Mouse (Mus musculus): ENCODE results near the gene Ears2. TPM values are rescaled to one million over a fixed set of nuclear protein-coding genes. Genes with fewer than 3 reads are reported as not detected.
"Not testable (repeated sequence)": the region's sequence is repeated elsewhere in the genome, so short reads cannot be mapped to it uniquely, and the experiment has no call there.

Gene Ears2
- total RNA-seq (2021), result 1 to 10 TPM; 8.3 to 9.0 TPM

- peak; percentile 98 to 99 for DNase-seq (ENCODE audit: low spot score in 2 of 2)
- intact Hi-C loops (cut with DNase I), result loop anchor here (2.0 kb wide), 2 partner anchors 48 to 66 kb away; partner anchors contain the start of genes Dctn5 and Palb2
Observed at GRCm38 (mm10) chr7:122066945-122067516, at the start of gene Ears2, which contains the start of gene Ubfd1. TSS of gene Ears2 (minus strand) at chr7:122067263. TSS of gene Ubfd1 (plus strand) at chr7:122067175.

DNA sequence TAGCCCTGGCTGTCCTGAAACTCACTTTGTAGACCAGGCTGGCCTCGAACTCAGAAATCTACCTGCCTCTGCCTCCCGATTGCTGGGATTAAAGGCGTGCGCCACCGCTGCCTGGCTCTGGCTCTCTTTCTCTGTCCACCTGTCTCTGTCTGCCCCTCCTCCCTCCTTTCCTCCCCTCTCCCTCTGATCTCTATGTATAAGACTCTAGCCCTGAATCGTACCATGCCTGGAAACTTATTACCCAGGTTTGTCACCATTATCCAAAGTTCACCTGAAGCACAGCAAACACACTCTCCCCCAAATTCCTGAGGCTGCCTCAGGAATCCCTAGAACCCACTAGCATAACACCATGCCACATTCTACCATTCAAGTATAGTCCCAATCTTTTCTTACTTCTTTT lies 41.1 kb upstream of the Ears2 start:
- no peak for DNase-seq (ENCODE audit: low spot score in 2 of 2)
- intact Hi-C loops (cut with DNase I), result no loop called here

- peak; percentile 90 to 91 for DNase-seq (ENCODE audit: low spot score in 2 of 2)
- intact Hi-C loops (cut with DNase I), result no loop called here
Observed at GRCm38 (mm10) chr7:122101747-122102244, 34.7 kb upstream of the Ears2 start, which contains the start of gene Ndufab1. TSS of gene Ndufab1 (minus strand) at chr7:122101886.

DNA sequence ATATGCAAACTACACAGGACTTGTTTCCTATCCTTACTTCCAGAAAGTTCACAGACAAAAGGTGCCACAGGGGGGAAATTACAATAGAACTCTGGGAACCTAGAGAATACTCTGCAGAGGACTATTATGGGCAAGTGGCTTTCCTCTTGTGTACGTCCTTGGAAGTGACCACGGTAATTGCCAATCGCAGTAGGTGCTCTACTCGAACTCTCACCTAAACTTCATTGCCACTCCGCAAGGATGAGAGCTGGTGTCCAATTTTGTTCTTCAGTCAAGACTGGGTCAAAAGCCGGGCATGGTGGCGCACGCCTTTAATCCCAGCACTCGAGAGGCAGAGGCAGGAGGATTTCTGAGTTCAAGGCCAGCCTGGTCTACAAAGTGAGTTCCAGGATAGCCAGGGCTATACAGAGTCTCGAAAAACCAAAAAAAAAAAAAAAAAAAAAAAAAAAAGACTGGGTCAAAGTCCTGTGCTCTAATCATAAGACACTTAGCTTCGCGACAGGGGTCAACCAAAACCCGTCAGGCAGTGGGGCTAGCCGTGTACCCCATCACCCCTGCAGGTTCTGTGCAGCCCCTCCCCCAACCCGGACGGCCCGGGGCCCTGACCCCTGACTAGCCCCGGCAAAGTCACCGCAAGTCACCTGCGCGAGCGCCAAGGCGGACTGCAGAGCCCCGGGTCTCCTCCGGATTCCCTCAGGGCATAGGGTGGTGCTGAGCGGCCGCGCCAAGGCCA lies 34.1 kb upstream of the Ears2 start:
- not testable (repeated sequence) for DNase-seq (ENCODE audit: low spot score in 2 of 2)

GRCm38 (mm10) chr7:122099222-122099621 lies 32.2 kb upstream of the Ears2 start:
- DNase-seq (ENCODE audit: low spot score in 2 of 2), result peak; percentile 33 to 47
- intact Hi-C loops (cut with DNase I), result no loop called here

More for the DNA sequence above, 34.1 kb upstream of the Ears2 start:
- intact Hi-C loops (cut with DNase I), result not testable (repeated sequence)

- intact Hi-C loops (cut with DNase I), result no loop called here
- DNase-seq (ENCODE audit: low spot score in 2 of 2), result no peak
Observed at GRCm38 (mm10) chr7:122098009-122098408, 30.9 kb upstream of the Ears2 start.

GRCm38 (mm10) chr7:122094564-122095330 lies 27.7 kb upstream of the Ears2 start:
- no peak for DNase-seq (ENCODE audit: low spot score in 2 of 2)
- intact Hi-C loops (cut with DNase I), result no loop called here

DNA sequence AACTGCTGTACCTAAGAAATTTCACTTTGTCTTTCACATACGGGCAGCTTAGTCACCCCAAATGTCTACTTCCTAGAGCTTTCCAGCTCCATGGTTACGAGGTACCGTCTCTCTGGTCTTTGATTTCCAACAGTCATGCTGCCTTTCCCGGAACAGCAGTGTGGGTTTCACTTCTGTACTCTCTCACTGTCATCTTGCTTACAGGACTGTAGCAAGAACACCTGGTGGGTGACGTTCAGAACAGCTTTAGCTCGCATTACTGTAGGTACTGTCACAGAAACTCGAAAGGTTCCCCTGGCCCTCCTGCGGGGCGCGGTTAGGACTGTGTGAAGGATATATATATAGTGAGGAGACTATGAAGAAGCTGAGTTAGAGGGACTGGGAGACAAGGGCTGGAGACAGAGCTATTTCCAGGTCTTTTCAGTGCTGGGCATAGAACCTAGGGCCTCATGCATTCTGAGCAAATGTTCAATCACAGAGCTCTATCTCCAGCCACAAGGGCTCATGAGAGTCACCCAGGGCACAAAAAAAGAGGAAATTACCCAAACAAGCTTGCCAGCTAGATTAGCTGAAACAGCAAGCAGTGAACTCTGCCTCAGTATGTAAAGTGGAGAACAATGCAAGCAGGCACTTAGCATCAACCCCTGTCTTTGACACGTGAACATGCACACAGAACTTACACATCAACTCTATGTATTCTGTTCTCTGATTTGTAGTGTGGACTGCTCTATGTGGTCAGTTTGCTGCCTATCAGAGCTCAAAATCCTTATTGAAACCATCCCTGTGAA lies 20.3 kb upstream of the Ears2 start:
- intact Hi-C loops (cut with DNase I), result no loop called here
- DNase-seq (ENCODE audit: low spot score in 2 of 2), result peak in 1 of 2 experiments; percentile 10

GRCm38 (mm10) chr7:122081071-122081470 lies 14.0 kb upstream of the Ears2 start:
- intact Hi-C loops (cut with DNase I), result no loop called here
- no peak for DNase-seq (ENCODE audit: low spot score in 2 of 2)

DNA sequence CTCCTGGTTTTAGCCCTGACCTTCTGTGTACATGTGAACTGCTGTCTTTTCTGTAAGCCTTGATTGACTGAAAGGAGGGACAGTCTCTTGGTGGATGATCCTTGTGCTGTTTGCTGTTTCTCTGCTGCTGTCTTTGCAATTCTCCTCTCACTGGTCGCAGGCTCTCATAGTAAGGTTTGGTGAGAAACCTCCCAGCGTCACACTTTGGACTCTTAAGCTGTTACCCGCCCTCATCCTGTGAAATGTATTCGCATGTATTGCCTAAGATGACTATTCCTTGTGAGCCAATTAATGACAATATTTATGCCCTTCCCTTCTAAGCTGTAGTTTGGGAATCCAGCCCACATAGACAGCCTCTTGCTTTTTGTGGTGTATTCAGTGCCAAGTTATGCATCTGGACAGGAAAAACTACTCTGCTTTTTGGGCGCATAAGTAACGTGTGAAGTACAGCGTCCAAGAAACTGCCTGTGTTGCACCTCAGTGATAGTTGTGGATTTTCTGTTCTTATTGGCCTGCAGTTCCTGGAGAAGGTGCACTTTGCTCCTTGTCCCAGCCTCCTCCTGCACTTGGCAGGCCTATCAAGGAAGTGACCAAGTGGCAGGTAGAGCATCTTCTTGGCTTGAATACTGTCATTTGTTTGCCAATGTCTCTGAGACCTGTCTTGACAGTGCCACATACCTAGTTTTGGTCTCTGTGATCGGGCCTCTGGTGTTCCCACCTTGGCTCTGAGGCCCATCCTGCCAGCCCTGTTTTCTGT lies 12.9 kb upstream of the Ears2 start:
- intact Hi-C loops (cut with DNase I), result no loop called here
- peak in 1 of 2 experiments; percentile 19 for DNase-seq (ENCODE audit: low spot score in 2 of 2)

- no peak for DNase-seq (ENCODE audit: low spot score in 2 of 2)
- intact Hi-C loops (cut with DNase I), result no loop called here
Observed at GRCm38 (mm10) chr7:122074374-122074773, 7.3 kb upstream of the Ears2 start.

GRCm38 (mm10) chr7:122067517-122068381 lies 686 bp upstream of the Ears2 start:
- intact Hi-C loops (cut with DNase I), result loop anchor here (2.0 kb wide), 2 partner anchors 49 to 65 kb away; partner anchors contain the start of genes Dctn5 and Palb2
- DNase-seq (ENCODE audit: low spot score in 2 of 2), result peak in 1 of 2 experiments; percentile 28

DNA sequence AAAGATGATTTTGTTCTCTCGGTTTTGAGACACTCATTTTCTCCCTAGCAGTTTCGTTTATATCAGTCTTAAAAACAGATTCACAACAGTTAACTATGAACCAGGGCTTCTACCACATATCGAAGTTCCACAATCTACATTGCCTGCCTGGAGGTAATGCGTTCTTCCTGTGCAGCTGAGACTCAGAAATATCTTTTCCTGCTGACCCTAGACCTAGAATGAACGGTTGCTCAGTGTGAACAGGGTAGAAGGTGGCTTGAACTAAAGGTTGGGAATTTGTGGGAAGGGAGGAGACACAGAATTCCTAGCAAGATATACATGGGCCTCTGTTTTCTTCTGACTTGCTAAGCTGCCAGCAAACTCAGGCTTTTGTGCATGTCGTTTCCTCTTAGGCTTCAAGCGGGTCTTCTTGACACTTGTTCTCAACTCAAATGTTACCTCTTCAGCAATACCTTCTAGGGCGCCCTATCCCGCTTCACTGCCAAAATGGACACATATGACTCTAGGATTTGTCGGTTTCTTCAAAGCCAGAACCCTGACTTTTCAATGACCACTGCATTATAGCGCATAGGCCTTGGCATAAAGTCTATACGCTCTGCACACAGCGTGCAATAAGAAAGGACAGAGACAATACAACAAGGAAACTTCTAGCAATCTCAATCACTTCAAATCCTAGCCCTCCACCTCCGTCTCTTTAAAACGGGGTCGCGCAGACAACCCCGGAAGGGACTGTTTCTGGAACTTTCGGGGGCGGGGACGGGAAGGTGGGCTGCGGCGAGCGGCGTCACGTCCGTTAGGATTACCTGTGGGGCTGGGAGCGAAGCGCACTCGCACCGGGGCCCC lies 740 bp downstream of the Ears2 start:
- DNase-seq (ENCODE audit: low spot score in 2 of 2), result no peak
- intact Hi-C loops (cut with DNase I), result loop anchor here (2.0 kb wide), 2 partner anchors 48 to 66 kb away; partner anchors contain the start of genes Dctn5 and Palb2

- intact Hi-C loops (cut with DNase I), result loop anchor here (2.0 kb wide), 2 partner anchors 47 to 67 kb away; partner anchors contain the start of genes Dctn5 and Palb2
- DNase-seq (ENCODE audit: low spot score in 2 of 2), result peak in 1 of 2 experiments; percentile 9
Observed at GRCm38 (mm10) chr7:122065656-122066055, 1.4 kb downstream of the Ears2 start.

DNA sequence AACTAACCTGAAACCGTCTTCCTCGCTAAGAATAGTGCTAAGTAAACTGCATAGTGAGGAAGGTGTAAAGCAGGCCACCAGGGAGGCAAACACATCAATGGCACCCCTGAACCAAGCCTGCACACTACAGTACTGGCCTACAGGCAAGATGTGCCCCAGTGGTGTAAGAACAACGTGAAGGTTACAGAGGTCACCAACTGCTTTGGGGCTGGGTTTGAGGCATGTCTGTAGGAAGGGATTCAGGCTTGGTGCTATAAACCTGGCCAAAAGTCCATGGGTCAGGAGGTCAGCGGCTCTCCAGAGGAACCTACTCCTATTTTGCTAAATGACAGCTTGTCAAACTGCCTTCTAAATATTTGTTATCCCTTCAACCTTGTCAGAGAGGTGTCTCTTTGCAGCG lies 10.4 kb downstream of the Ears2 start:
- DNase-seq (ENCODE audit: low spot score in 2 of 2), result no peak

GRCm38 (mm10) chr7:122050834-122051233 lies 16.2 kb downstream of the Ears2 start:
- intact Hi-C loops (cut with DNase I), result no loop called here
- no peak for DNase-seq (ENCODE audit: low spot score in 2 of 2)

More for the DNA sequence above, 10.4 kb downstream of the Ears2 start:
- intact Hi-C loops (cut with DNase I), result no loop called here

DNA sequence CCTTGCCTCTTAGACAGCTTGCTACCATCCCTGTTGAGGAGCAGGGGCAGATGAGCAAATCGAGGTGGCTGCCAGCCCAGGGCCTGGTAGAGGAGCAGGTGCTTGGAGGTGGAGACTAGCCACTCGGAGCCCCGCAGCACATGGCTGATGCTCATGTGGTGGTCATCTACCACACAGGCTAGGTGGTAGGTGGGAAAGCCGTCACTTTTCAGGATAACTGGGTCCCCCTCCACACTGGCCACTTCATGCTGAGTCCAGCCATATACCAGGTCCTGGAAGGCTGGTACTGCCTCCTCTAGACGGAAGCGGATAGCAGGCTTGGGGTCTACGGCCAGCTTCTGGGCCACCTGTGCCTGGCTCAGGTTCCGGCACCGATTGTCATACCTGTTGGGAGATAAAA lies 18.9 kb downstream of the Ears2 start:
- intact Hi-C loops (cut with DNase I), result no loop called here
- DNase-seq (ENCODE audit: low spot score in 2 of 2), result no peak

Data from left cerebral cortex, postnatal 25 days (tissue).